Mouse (Mus musculus): ENCODE measurements around the gene Slc3a1. TPM values are rescaled to one million over a fixed set of nuclear protein-coding genes. Genes with fewer than 3 reads are reported as not detected.
A peak's percentile ranks its signal among the peaks of the same experiment; 100 is the strongest.

The Slc3a1 gene
- polyA plus RNA-seq, 1 experiment from 2014 or later = 0.14 TPM

DNA sequence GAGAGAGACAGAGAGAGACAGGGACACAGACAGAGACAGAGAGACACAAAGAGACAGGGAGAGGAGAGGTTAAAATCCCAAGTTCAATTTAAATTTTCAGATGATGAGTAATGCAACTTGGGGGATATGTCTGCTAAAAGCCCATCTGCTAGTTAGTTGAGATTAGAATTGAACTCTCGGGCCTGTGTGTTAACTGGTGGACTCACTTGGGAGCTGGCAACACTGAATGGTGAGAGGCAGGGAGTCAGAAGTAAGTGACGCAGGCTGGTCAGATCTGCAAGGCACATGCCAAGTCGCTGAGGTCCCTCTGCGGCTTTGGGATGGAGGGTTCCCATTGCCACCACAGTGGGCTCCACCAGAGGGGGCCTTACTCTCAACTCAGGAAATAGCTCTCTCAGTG, 10.1 kb downstream of the Slc3a1 start:
- no peak for ATAC-seq (ENCODE audit: borderline replicate concordance, extremely low read depth, low FRiP score, low TSS enrichment)
- no peak overlapping the region for H3K4me3 ChIP-seq
- WGBS = 79% methylated on average over 4 of the region's 4 CpGs
- no peak overlapping the region for H3K9ac ChIP-seq
- no peak overlapping the region for H3K27ac ChIP-seq
- H3K27me3 ChIP-seq = no peaks in the 10 kb centered on the region
- peaks cover 5% of the 10 kb centered on the region; the same call in 1 of the 2 replicates for H3K4me1 ChIP-seq
- H3K9me3 ChIP-seq = no peaks in the 10 kb centered on the region
- H3K4me2 ChIP-seq = no peak overlapping the region
- H3K36me3 ChIP-seq = no peaks in the 10 kb centered on the region

DNA sequence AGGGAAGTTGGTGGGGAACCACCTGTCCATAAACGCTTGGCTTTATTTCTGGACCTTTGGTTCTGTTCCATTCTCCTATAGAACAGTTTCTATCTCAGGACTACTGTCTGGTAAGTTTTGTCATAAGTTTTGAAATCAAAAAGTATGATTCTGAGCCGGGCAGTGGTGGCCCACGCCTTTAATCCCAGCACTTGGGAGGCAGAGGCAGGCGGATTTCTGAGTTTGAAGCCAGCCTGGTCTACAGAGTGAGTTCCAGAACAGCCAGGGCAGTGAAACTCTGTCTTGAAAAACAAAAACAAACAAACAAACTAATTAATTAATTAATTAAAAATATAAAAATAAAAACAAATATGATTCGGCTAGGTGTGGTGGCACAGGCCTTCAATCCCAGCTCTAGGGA, 10.6 kb downstream of the Slc3a1 start:
- Histone ChIP-seq H3K9me3 (no peaks in the 10 kb centered on the region), H3K4me2 (no peak overlapping the region), H3K27me3 (no peaks in the 10 kb centered on the region), H3K36me3 (no peaks in the 10 kb centered on the region), H3K9ac (no peak overlapping the region), H3K27ac (no peak overlapping the region), H3K4me1 (peaks cover 5% of the 10 kb centered on the region; the same call in 1 of the 2 replicates), H3K4me3 (no peak overlapping the region)
- no peak for ATAC-seq (ENCODE audit: borderline replicate concordance, extremely low read depth, low FRiP score, low TSS enrichment)
- 91% methylated on average over 5 of the region's 5 CpGs for WGBS

DNA sequence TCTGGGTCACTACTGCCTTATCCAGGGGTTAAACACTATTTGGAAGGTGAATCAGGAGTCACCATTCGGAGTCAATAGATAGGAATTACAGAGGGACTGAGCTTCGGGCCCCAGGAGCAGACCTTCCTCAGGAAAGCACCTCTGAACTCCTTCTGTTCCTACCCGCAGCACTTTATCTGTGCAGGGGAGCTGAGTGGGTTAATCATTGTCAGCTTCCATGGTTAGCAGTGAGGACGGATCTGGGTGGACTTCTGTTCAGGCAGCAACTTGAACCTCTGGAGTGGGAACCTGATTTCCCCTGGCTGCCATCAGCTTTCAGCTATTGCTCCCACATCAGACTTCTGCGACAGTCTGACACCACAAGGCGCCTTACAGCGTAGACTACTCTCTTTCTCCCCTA, 12.7 kb downstream of the Slc3a1 start:
- ATAC-seq (ENCODE audit: borderline replicate concordance, extremely low read depth, low FRiP score, low TSS enrichment) = 0 out of 2 replicates have a peak, but pooled peaks have one; percentile 23
- Histone ChIP-seq H3K4me2 (no peak overlapping the region), H3K9me3 (no peaks in the 10 kb centered on the region), H3K4me3 (no peak overlapping the region), H3K27ac (no peak overlapping the region), H3K4me1 (no peaks in the 10 kb centered on the region), H3K27me3 (no peaks in the 10 kb centered on the region), H3K9ac (no peak overlapping the region), H3K36me3 (no peaks in the 10 kb centered on the region)
- WGBS = 44% methylated on average over 7 of the region's 7 CpGs

DNA sequence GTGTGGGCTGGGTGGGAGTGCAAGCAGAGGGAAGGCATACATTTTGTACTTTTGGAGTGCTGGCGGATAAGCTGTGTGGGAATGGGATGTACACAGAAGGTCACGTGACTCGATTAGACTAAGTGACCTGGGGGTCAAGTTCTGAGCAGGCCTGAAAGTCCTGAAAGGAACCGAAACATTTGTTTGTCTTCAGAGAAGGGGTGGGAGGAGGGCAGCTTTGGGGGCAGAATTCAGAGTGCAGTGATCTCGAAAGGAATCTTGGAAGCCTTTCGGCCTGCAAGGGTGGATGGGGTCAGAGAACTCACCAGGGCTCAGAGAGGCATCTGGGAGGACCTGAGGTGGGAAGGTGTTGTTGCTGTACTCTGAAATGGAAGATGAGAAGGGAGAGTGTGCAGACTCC, 14.2 kb downstream of the Slc3a1 start:
- ATAC-seq (ENCODE audit: borderline replicate concordance, extremely low read depth, low FRiP score, low TSS enrichment) = no peak
- Histone ChIP-seq H3K4me1 (no peaks in the 10 kb centered on the region), H3K4me3 (no peak overlapping the region), H3K9me3 (no peaks in the 10 kb centered on the region), H3K27ac (no peak overlapping the region), H3K4me2 (no peak overlapping the region), H3K36me3 (no peaks in the 10 kb centered on the region), H3K9ac (no peak overlapping the region), H3K27me3 (no peaks in the 10 kb centered on the region)
- 34% methylated on average over 6 of the region's 6 CpGs for whole genome bisulfite sequencing

DNA sequence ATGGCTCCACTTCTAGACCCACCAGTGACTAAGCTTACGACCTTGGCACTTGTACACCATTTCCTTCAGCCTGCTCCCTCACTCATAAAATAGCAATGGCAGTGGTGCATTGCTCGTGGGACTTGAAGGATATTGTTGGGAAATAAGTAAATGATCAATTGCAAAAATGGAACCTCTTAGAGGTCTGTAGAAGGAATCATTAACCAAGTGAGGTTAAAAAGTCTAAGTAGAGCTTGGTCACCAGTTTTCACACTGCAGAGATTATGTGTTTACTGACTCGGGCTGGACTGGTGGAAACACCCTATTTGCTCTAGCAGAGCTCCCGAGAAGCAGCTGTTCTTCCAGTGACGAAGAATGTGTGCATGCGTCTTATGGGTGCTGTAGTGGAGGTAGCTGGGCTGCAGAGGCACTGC, 15.2 kb downstream of the Slc3a1 start:
- H3K4me3 ChIP-seq = no peak overlapping the region
- H3K9me3 ChIP-seq = no peaks in the 10 kb centered on the region
- H3K27ac ChIP-seq = no peak overlapping the region

DNA sequence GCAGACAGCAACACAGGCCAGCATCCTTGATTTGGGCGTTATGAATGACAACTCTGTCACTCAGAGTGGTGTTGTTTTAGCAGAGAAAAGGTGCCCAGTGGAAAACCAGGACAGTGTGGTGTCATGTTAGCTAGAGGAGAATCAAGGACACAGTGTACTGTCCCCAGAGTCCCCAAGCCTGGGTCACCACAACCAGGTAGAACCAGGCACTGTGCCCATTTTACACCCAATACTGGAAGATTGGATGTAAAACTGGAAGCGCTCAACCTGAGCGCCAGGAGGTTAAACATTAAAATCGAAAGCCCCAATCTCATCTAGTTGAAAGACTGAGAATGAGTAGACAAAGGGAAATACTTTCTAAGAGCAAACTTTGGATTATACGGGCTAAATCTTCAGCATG, 16.3 kb downstream of the Slc3a1 start:
- H3K4me1 ChIP-seq = no peaks in the 10 kb centered on the region

More for the DNA sequence above, 15.2 kb downstream of the Slc3a1 start:
- 71% methylated on average over 6 of the region's 6 CpGs for WGBS
- H3K36me3 ChIP-seq = no peaks in the 10 kb centered on the region
- no peaks in the 10 kb centered on the region for H3K27me3 ChIP-seq
- no peak for ATAC-seq (ENCODE audit: borderline replicate concordance, extremely low read depth, low FRiP score, low TSS enrichment)
- H3K4me1 ChIP-seq = no peaks in the 10 kb centered on the region
- no peak overlapping the region for H3K4me2 ChIP-seq
- no peak overlapping the region for H3K9ac ChIP-seq

DNA sequence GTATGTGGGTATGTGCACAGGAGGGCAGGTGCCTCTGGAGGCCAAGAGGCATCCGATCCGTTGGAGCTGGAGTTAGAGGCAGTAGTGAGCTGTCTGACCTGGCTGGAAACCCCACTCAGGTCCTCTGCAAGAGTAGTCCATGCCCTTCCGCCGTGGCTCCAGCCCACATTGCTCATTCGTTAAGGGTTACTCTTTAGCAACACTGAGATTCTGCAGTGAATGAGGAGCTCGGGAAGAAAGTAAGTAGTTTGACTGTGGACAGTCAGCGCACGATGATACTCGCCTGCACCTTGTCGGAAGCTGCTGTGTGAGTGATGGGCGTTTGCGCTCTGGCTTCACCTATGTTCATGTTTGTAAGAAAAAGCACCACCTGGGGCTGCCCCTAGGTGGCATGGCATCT, 17.0 kb downstream of the Slc3a1 start:
- ATAC-seq (ENCODE audit: borderline replicate concordance, extremely low read depth, low FRiP score, low TSS enrichment) = no peak
- Histone ChIP-seq H3K4me2 (no peak overlapping the region), H3K27me3 (no peaks in the 10 kb centered on the region), H3K9ac (no peak overlapping the region), H3K9me3 (no peaks in the 10 kb centered on the region), H3K36me3 (no peaks in the 10 kb centered on the region), H3K4me1 (no peaks in the 10 kb centered on the region), H3K4me3 (no peak overlapping the region), H3K27ac (no peak overlapping the region)
- WGBS = 76% methylated on average over 12 of the region's 12 CpGs

More for the DNA sequence above, 16.3 kb downstream of the Slc3a1 start:
- ATAC-seq (ENCODE audit: borderline replicate concordance, extremely low read depth, low FRiP score, low TSS enrichment) = no peak
- H3K36me3 ChIP-seq = no peaks in the 10 kb centered on the region
- H3K4me3 ChIP-seq = no peak overlapping the region
- no peak overlapping the region for H3K4me2 ChIP-seq
- no peaks in the 10 kb centered on the region for H3K27me3 ChIP-seq
- no peak overlapping the region for H3K27ac ChIP-seq
- H3K9me3 ChIP-seq = no peaks in the 10 kb centered on the region
- 85% methylated on average over 5 of the region's 5 CpGs for WGBS
- no peak overlapping the region for H3K9ac ChIP-seq

DNA sequence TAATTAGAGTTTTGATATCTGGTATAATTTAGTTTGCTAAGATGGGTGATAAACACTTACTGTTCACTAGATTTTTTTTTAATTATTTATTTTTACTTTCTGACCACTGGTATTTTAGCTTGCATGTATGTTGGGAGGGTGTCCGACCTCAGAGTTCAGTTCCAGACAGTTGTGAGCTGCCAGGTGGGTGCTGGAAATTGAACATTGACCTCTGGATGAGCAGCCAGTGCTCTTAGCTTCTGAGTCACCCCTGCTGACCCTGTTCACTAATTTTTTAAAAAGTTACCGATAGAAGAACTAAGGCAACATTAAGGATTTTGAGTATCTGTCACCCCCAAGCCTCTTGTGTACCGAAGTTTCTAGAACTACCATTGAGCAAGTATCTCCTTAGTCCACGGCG, 20.2 kb downstream of the Slc3a1 start:
- H3K27ac ChIP-seq = no peak overlapping the region
- H3K4me3 ChIP-seq = no peak overlapping the region
- H3K27me3 ChIP-seq = no peaks in the 10 kb centered on the region
- WGBS = 90% methylated on average over 5 of the region's 5 CpGs
- H3K4me2 ChIP-seq = no peak overlapping the region
- H3K9me3 ChIP-seq = no peaks in the 10 kb centered on the region
- no peak for ATAC-seq (ENCODE audit: borderline replicate concordance, extremely low read depth, low FRiP score, low TSS enrichment)
- no peaks in the 10 kb centered on the region for H3K4me1 ChIP-seq
- H3K9ac ChIP-seq = no peak overlapping the region
- H3K36me3 ChIP-seq = no peaks in the 10 kb centered on the region

DNA sequence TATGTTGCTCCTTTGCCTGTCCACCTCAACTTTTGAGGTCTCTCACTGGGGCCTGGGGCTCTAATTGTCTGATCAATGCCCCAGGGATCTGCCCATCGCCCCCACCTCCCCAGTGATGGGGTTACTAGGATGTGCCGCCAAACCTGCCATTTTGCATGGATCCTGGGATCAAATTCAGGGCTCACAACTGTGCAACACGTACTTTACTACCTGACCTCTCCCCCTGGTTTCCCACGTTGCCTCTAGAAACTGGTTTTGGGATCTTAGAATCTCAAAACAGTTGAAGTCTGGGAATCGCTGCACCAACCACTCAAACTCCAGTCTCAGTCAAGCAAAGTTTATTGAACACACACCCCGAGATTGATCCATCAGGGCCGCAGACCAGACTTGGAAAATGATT, 30.1 kb downstream of the Slc3a1 start:
- no peak for ATAC-seq (ENCODE audit: borderline replicate concordance, extremely low read depth, low FRiP score, low TSS enrichment)
- H3K9me3 ChIP-seq = no peaks in the 10 kb centered on the region
- H3K27ac ChIP-seq = no peak overlapping the region
- H3K4me3 ChIP-seq = no peak overlapping the region
- H3K27me3 ChIP-seq = no peaks in the 10 kb centered on the region
- no peaks in the 10 kb centered on the region for H3K36me3 ChIP-seq
- no peak overlapping the region for H3K9ac ChIP-seq
- WGBS = 85% methylated on average over 7 of the region's 7 CpGs
- no peaks in the 10 kb centered on the region for H3K4me1 ChIP-seq
- no peak overlapping the region for H3K4me2 ChIP-seq

DNA sequence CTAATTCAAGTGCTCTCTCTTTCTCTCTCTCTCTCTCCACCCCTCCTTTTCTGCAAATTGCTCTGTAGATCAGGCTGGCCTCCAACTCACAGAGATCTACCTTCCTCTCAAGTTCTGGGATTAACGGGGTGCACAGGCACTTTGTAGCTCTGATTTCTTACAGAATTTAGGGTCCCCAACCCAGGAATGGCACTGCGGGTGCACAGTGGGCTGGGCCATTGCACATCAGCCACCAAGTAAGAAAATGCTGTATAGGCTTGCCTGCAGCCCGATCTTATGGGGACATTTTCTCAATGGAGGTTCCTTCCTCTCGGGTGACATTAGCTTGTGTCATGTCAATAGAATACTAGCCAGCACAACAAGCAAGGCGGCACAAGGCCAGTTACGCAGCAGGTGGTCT, 31.0 kb downstream of the Slc3a1 start:
- no peak for ATAC-seq (ENCODE audit: borderline replicate concordance, extremely low read depth, low FRiP score, low TSS enrichment)
- Histone ChIP-seq H3K27me3 (no peaks in the 10 kb centered on the region), H3K36me3 (peaks cover 3% of the 10 kb centered on the region; the same call in 1 of the 2 replicates), H3K9ac (no peak overlapping the region), H3K27ac (no peak overlapping the region), H3K9me3 (no peaks in the 10 kb centered on the region), H3K4me3 (no peak overlapping the region), H3K4me2 (no peak overlapping the region), H3K4me1 (no peaks in the 10 kb centered on the region)
- 92% methylated on average over 6 of the region's 6 CpGs for WGBS

DNA sequence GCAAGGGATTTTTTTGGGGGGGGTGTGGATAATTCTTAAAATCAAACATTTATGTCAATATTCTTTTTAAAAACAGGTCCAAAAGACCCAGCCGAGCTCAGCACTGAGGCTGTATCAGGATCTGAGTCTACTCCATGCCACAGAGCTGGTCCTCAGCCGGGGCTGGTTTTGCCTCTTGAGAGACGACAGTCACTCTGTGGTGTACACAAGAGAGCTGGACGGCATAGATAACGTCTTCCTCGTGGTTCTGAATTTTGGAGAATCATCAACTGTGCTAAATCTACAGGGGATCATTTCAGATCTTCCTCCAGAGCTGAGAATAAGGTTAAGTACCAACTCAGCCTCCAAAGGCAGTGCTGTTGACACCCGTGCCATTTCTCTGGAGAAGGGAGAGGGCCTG, 35.4 kb downstream of the Slc3a1 start:
- WGBS = 82% methylated on average over 7 of the region's 7 CpGs
- no peak overlapping the region for H3K27ac ChIP-seq
- H3K27me3 ChIP-seq = no peaks in the 10 kb centered on the region
- H3K9ac ChIP-seq = no peak overlapping the region
- no peaks in the 10 kb centered on the region for H3K9me3 ChIP-seq
- peaks cover 13% of the 10 kb centered on the region for H3K36me3 ChIP-seq
- no peak overlapping the region for H3K4me3 ChIP-seq
- no peak overlapping the region for H3K4me2 ChIP-seq
- ATAC-seq (ENCODE audit: borderline replicate concordance, extremely low read depth, low FRiP score, low TSS enrichment) = no peak
- no peaks in the 10 kb centered on the region for H3K4me1 ChIP-seq

DNA sequence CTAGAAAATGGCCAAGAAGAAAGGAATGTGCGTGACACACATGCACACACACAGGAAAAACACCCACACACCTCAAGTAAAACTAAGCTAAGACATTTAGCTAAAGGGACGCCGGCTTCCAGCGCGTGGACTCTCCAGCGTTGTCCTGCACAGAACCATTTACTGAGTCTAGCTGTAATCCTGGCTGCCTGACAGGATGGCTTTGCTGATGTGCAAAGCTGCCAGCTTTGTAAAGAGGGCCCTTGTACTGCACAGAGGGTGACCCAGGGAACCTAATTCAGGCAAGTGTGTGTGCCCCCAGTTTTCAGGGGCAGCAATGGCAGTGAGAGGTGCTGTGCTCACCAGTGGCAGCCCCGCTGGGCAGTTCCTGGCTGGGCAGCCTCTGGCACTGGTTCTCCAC, 39.2 kb downstream of the Slc3a1 start:
- 93% methylated on average over 7 of the region's 7 CpGs for WGBS
- Histone ChIP-seq H3K27me3 (no peaks in the 10 kb centered on the region), H3K4me2 (no peak overlapping the region), H3K4me1 (no peaks in the 10 kb centered on the region), H3K36me3 (peaks cover 30% of the 10 kb centered on the region), H3K27ac (no peak overlapping the region), H3K4me3 (no peak overlapping the region), H3K9me3 (no peaks in the 10 kb centered on the region), H3K9ac (no peak overlapping the region)
- no peak for ATAC-seq (ENCODE audit: borderline replicate concordance, extremely low read depth, low FRiP score, low TSS enrichment)

DNA sequence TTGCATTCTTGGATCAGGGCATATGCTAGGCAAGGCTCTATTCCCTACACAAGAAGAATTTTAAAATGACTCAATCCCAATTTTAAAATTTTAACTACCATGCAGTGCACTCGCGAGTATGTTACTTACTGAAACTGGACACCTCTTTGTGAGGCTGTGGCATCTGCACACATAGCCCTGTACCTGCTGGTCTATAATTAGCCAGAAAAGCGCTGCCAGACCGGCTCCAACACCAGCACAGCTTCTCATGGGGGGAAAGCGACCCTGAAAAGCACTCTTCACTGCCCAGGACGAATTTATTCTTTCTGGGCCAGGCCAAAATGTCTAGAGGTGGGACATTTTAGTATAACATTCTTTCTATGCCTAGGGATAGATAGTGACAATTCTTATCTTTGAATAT, 42.5 kb downstream of the Slc3a1 start:
- Histone ChIP-seq H3K27me3 (no peaks in the 10 kb centered on the region), H3K36me3 (peaks cover 25% of the 10 kb centered on the region), H3K4me1 (no peaks in the 10 kb centered on the region), H3K4me2 (no peak overlapping the region), H3K4me3 (no peak overlapping the region), H3K27ac (no peak overlapping the region), H3K9me3 (no peaks in the 10 kb centered on the region), H3K9ac (no peak overlapping the region)
- ATAC-seq (ENCODE audit: borderline replicate concordance, extremely low read depth, low FRiP score, low TSS enrichment) = no peak
- 78% methylated on average over 6 of the region's 6 CpGs for WGBS

All from lung, embryonic 15.5 days (tissue).